Mouse (Mus musculus): ENCODE results near the gene Vmn2r49. TPM values are rescaled to one million over a fixed set of nuclear protein-coding genes. Genes with fewer than 3 reads are reported as not detected.
"Not testable (repeated sequence)": the region's sequence is repeated elsewhere in the genome, so short reads cannot be mapped to it uniquely, and the experiment has no call there.

Vmn2r49 gene
- not detected for total RNA-seq (2022)

DNA sequence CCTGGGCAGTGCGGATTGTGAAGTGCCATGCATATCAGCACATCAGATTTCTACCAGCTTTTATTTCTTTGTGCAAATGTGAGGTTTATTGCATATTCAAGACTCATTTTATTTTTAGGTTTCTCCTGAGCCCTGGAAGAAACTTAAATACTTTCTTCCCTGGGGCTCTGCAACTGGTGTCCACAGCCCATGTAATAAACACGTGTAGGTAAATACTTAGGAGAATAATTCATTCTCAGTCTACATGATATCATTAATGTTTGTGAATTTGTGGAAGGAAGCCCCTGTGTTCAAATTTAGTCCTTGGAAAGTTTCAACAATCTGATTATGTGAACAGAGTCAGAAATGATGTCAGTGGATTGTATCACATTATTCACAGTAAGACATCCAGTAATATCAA lies at the start of gene Vmn2r49:
TSS of gene Vmn2r49 (minus strand) at position 101 of the 400 bp plus-strand sequence.
- DNase-seq (ENCODE audit: low spot score) = not testable (repeated sequence)

DNA sequence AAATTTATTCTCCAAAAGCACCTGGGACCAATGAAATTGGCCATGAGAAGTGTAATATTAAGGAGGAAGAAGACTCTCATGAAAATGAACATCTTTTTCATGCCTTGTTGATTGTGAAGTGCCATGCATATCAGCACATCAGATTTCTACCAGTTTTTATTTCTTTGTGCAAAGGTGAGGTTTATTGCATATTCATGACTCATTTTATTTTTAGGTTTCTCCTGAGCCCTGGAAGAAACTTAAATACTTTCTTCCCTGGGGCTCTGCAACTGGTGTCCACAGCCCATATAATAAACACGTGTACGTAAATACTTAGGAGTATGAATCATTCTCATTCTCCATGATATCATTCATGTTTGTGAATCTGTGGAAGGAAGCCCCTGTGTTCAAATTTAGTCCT lies 38.6 kb downstream of the Vmn2r49 start, which contains the start of gene Vmn2r48:
TSS of gene Vmn2r48 (minus strand) at position 101 of the 400 bp plus-strand sequence.
- not testable (repeated sequence) for DNase-seq (ENCODE audit: low spot score)

Other genes starting within 250 kb of the Vmn2r49 start
- under 1 TPM in 1 of 4 experiments, not detected in 3; 0.11 TPM for gene Vmn2r46, start 221.7 kb downstream of the Vmn2r49 start, total RNA-seq (2022)
- gene Vmn2r47, start 150.9 kb downstream of the Vmn2r49 start, total RNA-seq (2022) = not detected
- gene Vmn2r48, start 38.7 kb downstream of the Vmn2r49 start, total RNA-seq (2022) = not detected
- not detected for gene Vmn2r50, start 61.0 kb upstream of the Vmn2r49 start, total RNA-seq (2022)
- gene Vmn2r51, start 113.5 kb upstream of the Vmn2r49 start, total RNA-seq (2022) = not detected
- not detected for gene Vmn2r52, start 184.3 kb upstream of the Vmn2r49 start, total RNA-seq (2022)